In the genomic region with DNA sequence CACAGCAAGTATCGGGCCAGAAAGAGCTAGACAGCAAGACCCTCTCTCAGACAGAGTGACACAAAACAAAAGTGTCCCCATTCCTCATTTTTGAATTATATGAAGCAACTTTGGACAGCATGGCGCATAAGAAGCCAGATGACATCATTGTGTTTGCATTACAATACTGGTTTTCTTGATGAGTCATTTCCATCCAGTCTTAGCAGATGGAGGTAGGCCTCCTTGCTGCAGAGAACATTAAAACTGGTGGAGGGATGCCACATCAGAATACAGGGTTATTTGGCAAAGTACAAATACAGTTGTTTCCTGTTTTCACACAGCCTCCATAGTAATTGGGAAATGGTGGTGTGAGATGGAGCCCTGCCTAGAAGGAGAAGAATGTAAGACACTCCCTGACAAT, we compare ENCODE assay signal across 22 mouse cellular contexts.
"Had no signal": no experiment of that assay in that cellular context is flagged by ENCODE, and none has a peak within 500 bp of the region (broad histone marks: within the 10 kb centered on the region; RNA-seq: fewer than 3 reads in every experiment).

No protein-coding gene starts in this region.

- ATAC-seq: intestine, postnatal 0 days; liver, embryonic 12.5 days; midbrain, embryonic 13.5 days; midbrain, embryonic 16.5 days had no signal

- H3K27me3 ChIP-seq: limb, embryonic 13.5 days; liver, embryonic 12.5 days; liver, embryonic 15.5 days; lung, embryonic 15.5 days; midbrain, embryonic 13.5 days; neural tube, embryonic 13.5 days had no signal

- H3K9me3 ChIP-seq: limb, embryonic 10.5 days; limb, embryonic 13.5 days; liver, embryonic 12.5 days; liver, embryonic 15.5 days; lung, embryonic 15.5 days; midbrain, embryonic 13.5 days; neural tube, embryonic 13.5 days had no signal

- DNase-seq: kidney, adult 2 months; kidney, postnatal 25 days; layer of hippocampus, adult 9-11 months; liver; retina, postnatal 1 day; right cerebral cortex, postnatal 25 days; thymus, adult 18-20 months; thymus, postnatal 14 days; thymus, postnatal 4 days had no signal

- H3K36me3 ChIP-seq: limb, embryonic 10.5 days; limb, embryonic 13.5 days; liver, embryonic 12.5 days; liver, embryonic 15.5 days; lung, embryonic 15.5 days; midbrain, embryonic 13.5 days; neural tube, embryonic 13.5 days had no signal

- H3K4me2 ChIP-seq: limb, embryonic 13.5 days; liver, embryonic 12.5 days; liver, embryonic 15.5 days; lung, embryonic 15.5 days; midbrain, embryonic 13.5 days; neural tube, embryonic 13.5 days had no signal

- H3K9ac ChIP-seq: limb, embryonic 13.5 days; liver, embryonic 12.5 days; liver, embryonic 15.5 days; lung, embryonic 15.5 days; midbrain, embryonic 13.5 days; neural tube, embryonic 13.5 days had no signal

- H3K27ac ChIP-seq: kidney, postnatal 0 days; layer of hippocampus, adult 2 months; limb, embryonic 10.5 days; limb, embryonic 13.5 days; liver, embryonic 12.5 days; liver, embryonic 15.5 days; lung, embryonic 15.5 days; macrophage; midbrain, embryonic 13.5 days; neural tube, embryonic 13.5 days had no signal

- H3K4me1 ChIP-seq: limb, embryonic 10.5 days; limb, embryonic 13.5 days; liver, embryonic 12.5 days; liver, embryonic 15.5 days; lung, embryonic 15.5 days; neural tube, embryonic 13.5 days had no signal

- H3K4me3 ChIP-seq: layer of hippocampus, adult 2 months; limb, embryonic 10.5 days; limb, embryonic 13.5 days; liver, embryonic 12.5 days; liver, embryonic 15.5 days; lung, embryonic 15.5 days; midbrain, embryonic 13.5 days; myocyte; neural tube, embryonic 13.5 days had no signal
